Mouse (Mus musculus) CH12.LX (cell line): ENCODE measurements around the gene Pfkfb2. TPM values are rescaled to one million over a fixed set of nuclear protein-coding genes. Genes with fewer than 3 reads are reported as not detected.

Source experiments
- DNase-seq: peaks from one replicate; pipeline ENCODE4 v3.0.0-alpha.2; 2013; ENCODE audit errors: extremely low read depth
- H3K27ac ChIP-seq: 2 replicates; pipeline ENCODE4 v1.5.1; 2012; ENCODE audit warnings: low read depth, mild to moderate bottlenecking, control low read depth, moderate library complexity; ENCODE audit not compliant: insufficient read depth
- H3K27me3 ChIP-seq: replicated peaks from 2 replicates; pipeline ENCODE3; 2012; ENCODE audit warnings: inconsistent platforms
- H3K36me3 ChIP-seq, 2 experiments: replicated peaks in 1 of 2; 2 replicates each; pipeline versions ENCODE3 to v1.6.1; 2012; ENCODE audit warnings: inconsistent platforms in 1 of 2, low read length in 1 of 2, mild to moderate bottlenecking in 1 of 2, mixed read lengths in 1 of 2, moderate library complexity in 1 of 2; ENCODE audit not compliant: control insufficient read depth in 1 of 2, insufficient read depth in 1 of 2
- H3K4me1 ChIP-seq, 2 experiments: 2 replicates each; pipeline ENCODE4 v1.6.1; 2012; ENCODE audit warnings: inconsistent platforms in 1 of 2, moderate library complexity in 1 of 2; ENCODE audit not compliant: insufficient read depth in 2 of 2, control insufficient read depth in 1 of 2
- H3K4me2 ChIP-seq: 2 replicates; pipeline ENCODE4 v1.6.1; 2012; ENCODE audit warnings: low read depth, mild to moderate bottlenecking, control low read depth; ENCODE audit not compliant: poor library complexity, insufficient read depth, severe bottlenecking
- H3K4me3 ChIP-seq, 3 experiments: fragments of 150-350 bp in 1 of 3; sonication (generic) in 1 of 3; replicated peaks in 1 of 3; 2 replicates each; pipeline versions ENCODE3 to v1.5.1; 2011 to 2012; ENCODE audit warnings: low read depth in 2 of 3, low read length in 2 of 3, mild to moderate bottlenecking in 2 of 3, moderate library complexity in 2 of 3, control low read depth in 1 of 3, improper control_type of control experiment in 1 of 3, inconsistent platforms in 1 of 3, mixed read lengths in 1 of 3; ENCODE audit not compliant: poor library complexity in 1 of 3
- H3K79me2 ChIP-seq: replicated peaks from 2 replicates; pipeline ENCODE4 v1.6.1; 2012; ENCODE audit warnings: mild to moderate bottlenecking, moderate library complexity; ENCODE audit not compliant: control insufficient read depth, poor library complexity, insufficient read depth, severe bottlenecking; ENCODE audit errors: extremely low read depth
- H3K9ac ChIP-seq: 2 replicates; pipeline ENCODE4 v1.6.1; 2012; ENCODE audit warnings: low read depth, mild to moderate bottlenecking, control low read depth, moderate library complexity; ENCODE audit not compliant: insufficient read depth
- H3K9me3 ChIP-seq: replicated peaks from 2 replicates; pipeline ENCODE3; 2012; ENCODE audit warnings: low read length, inconsistent platforms, mixed read lengths
- CHD1 ChIP-seq: IDR thresholded peaks from 2 replicates; pipeline ENCODE4 v1.6.1; 2012; ENCODE audit warnings: low read depth, low read length, improper control_type of control experiment, inconsistent platforms
- CHD2 ChIP-seq: IDR thresholded peaks from 2 replicates; pipeline ENCODE4 v1.6.1; 2011; ENCODE audit warnings: low read length, improper control_type of control experiment
- EP300 ChIP-seq: IDR thresholded peaks from 2 replicates; pipeline ENCODE4 v1.6.1; 2011; ENCODE audit warnings: low read length, improper control_type of control experiment
- ETS1 ChIP-seq: conservative IDR thresholded peaks from 2 replicates; pipeline ENCODE4 v1.6.1; 2012; ENCODE audit warnings: low read depth, mild to moderate bottlenecking, inconsistent platforms, low read length, improper control_type of control experiment, moderate library complexity
- GABPA ChIP-seq: IDR thresholded peaks from 2 replicates; pipeline ENCODE4 v1.6.1; 2012; ENCODE audit warnings: low read depth, low read length, improper control_type of control experiment, inconsistent platforms; ENCODE audit not compliant: insufficient replicate concordance
- HCFC1 ChIP-seq: IDR thresholded peaks from 2 replicates; pipeline ENCODE4 v1.6.1; 2012; ENCODE audit warnings: low read depth, mild to moderate bottlenecking, inconsistent platforms, low read length, improper control_type of control experiment
- IRF4 ChIP-seq: IDR thresholded peaks from 2 replicates; pipeline ENCODE4 v1.6.1; 2014; ENCODE audit warnings: low read depth, mild to moderate bottlenecking, inconsistent platforms, low read length, improper control_type of control experiment
- KAT2A ChIP-seq: IDR thresholded peaks from 2 replicates; pipeline ENCODE4 v1.6.1; 2012; ENCODE audit warnings: low read length, improper control_type of control experiment, inconsistent platforms; ENCODE audit not compliant: insufficient replicate concordance
- MAFK ChIP-seq: IDR thresholded peaks from 2 replicates; pipeline ENCODE4 v1.6.1; 2011; ENCODE audit warnings: low read length, improper control_type of control experiment; ENCODE audit not compliant: insufficient replicate concordance
- MAX ChIP-seq: IDR thresholded peaks from 2 replicates; pipeline ENCODE4 v1.6.1; 2011; ENCODE audit warnings: low read length, improper control_type of control experiment
- MEF2A ChIP-seq: IDR thresholded peaks from 2 replicates; pipeline ENCODE4 v1.6.1; 2014; ENCODE audit warnings: low read depth, mild to moderate bottlenecking, inconsistent platforms, low read length, improper control_type of control experiment, borderline replicate concordance
- MXI1 ChIP-seq: IDR thresholded peaks from 2 replicates; pipeline ENCODE4 v1.6.1; 2011; ENCODE audit warnings: mild to moderate bottlenecking, low read depth, low read length, improper control_type of control experiment
- NRF1 ChIP-seq: IDR thresholded peaks from 2 replicates; pipeline ENCODE4 v1.6.1; 2014; ENCODE audit warnings: low read depth, mild to moderate bottlenecking, inconsistent platforms, low read length, improper control_type of control experiment, moderate library complexity
- PAX5 ChIP-seq: IDR thresholded peaks from 2 replicates; pipeline ENCODE4 v1.6.1; 2012; ENCODE audit warnings: low read length, inconsistent platforms, mixed read lengths
- POLR2A ChIP-seq: IDR thresholded peaks from 2 replicates; pipeline ENCODE4 v1.6.1; 2011; ENCODE audit warnings: low read depth, mild to moderate bottlenecking, improper control_type of control experiment, low read length
- RCOR1 ChIP-seq: conservative IDR thresholded peaks from 2 replicates; pipeline ENCODE4 v1.6.1; 2012; ENCODE audit warnings: low read depth, mild to moderate bottlenecking, inconsistent platforms, low read length, improper control_type of control experiment
- SIN3A ChIP-seq: IDR thresholded peaks from 2 replicates; pipeline ENCODE4 v1.6.1; 2012; ENCODE audit warnings: low read length, improper control_type of control experiment, inconsistent platforms
- SMC3 ChIP-seq: IDR thresholded peaks from 2 replicates; pipeline ENCODE4 v1.6.1; 2011; ENCODE audit warnings: low read depth, low read length, improper control_type of control experiment
- TBP ChIP-seq: conservative IDR thresholded peaks from 2 replicates; pipeline ENCODE4 v1.6.1; 2011; ENCODE audit warnings: low read depth, low read length, improper control_type of control experiment
- USF2 ChIP-seq: conservative IDR thresholded peaks from 2 replicates; pipeline ENCODE4 v1.6.1; 2011; ENCODE audit warnings: low read depth, low read length, improper control_type of control experiment
- ZC3H11A ChIP-seq: IDR thresholded peaks from 2 replicates; pipeline ENCODE4 v1.6.1; 2012; ENCODE audit warnings: low read depth, mild to moderate bottlenecking, inconsistent platforms, low read length, improper control_type of control experiment
- ZKSCAN1 ChIP-seq: IDR thresholded peaks from 2 replicates; pipeline ENCODE4 v1.6.1; 2012; ENCODE audit warnings: low read depth, inconsistent platforms, low read length, improper control_type of control experiment, borderline replicate concordance
- ZMIZ1 ChIP-seq: IDR thresholded peaks from 2 replicates; pipeline ENCODE4 v1.6.1; 2012; ENCODE audit warnings: low read depth, mild to moderate bottlenecking, inconsistent platforms, low read length, improper control_type of control experiment
- dilution Hi-C: fragments of 300-500 bp; cut with MboI; formaldehyde crosslinking; loops from 2 replicates; pipeline ENCODE4 v1.14.3; 2020; ENCODE audit warnings: low sequenced_read_pairs; ENCODE audit not compliant: extremely low pct_unique_long_range_greater_than_20kb, extremely low pct_ligation_motif_present
- in situ Hi-C: fragments of 300-500 bp; cut with MboI; formaldehyde crosslinking; loops from 3 replicates; pipeline ENCODE4 v1.14.3; 2019; ENCODE audit warnings: low sequenced_read_pairs, low pct_ligation_motif_present, low pct_unique_long_range_greater_than_20kb, mixed read lengths
- polyA plus RNA-seq: library from polyadenylated mRNA; unstranded; fragments of >175 nt; gene quantifications from 2 replicates; pipeline ENCODE4 v1.2.1, GENCODE M21; 2012; ENCODE audit warnings: low read depth; ENCODE audit not compliant: insufficient read length
- total RNA-seq, 2 experiments: library from RNA; depleted of rRNA; stranded (reverse); fragments of 300-350 nt in 1 of 2; fragments of >200 nt in 1 of 2; gene quantifications; 2 replicates each; pipeline ENCODE4 v1.2.3; 2012 to 2014

Pfkfb2 gene
- total and polyA plus RNA-seq, 3 experiments, result 3.7 to 7.1 (median 4.3) TPM

GRCm38 (mm10) chr1:130714046-130714445 lies 15.0 kb downstream of the Pfkfb2 start:
- dilution Hi-C loops, result no loop called here
- Histone ChIP-seq H3K4me3 (no peak overlapping the region), H3K9ac (no peak overlapping the region), H3K4me1 (peaks cover 6 to 36% of the 10 kb centered on the region in 2 experiments), H3K4me2 (no peak overlapping the region), H3K79me2 (peaks cover 10% of the 10 kb centered on the region), H3K9me3 (no peaks in the 10 kb centered on the region), H3K27me3 (no peaks in the 10 kb centered on the region), H3K27ac (no peak overlapping the region), H3K36me3 (peaks cover 2 to 17% of the 10 kb centered on the region in 2 experiments)
- peak; percentile 7 for DNase-seq
- TF ChIP-seq PAX5 (no peak), SIN3A (no peak), MAX (no peak), IRF4 (no peak), ETS1 (no peak), MXI1 (no peak), CHD1 (no peak), SMC3 (no peak), KAT2A (no peak), CHD2 (no peak), TBP (no peak), POLR2A (no peak), ZKSCAN1 (no peak), ZC3H11A (no peak), ZMIZ1 (no peak), MEF2A (no peak), GABPA (no peak), USF2 (no peak), HCFC1 (no peak)
- in situ Hi-C loops, result loop anchor here (10.0 kb wide), 2 partner anchors 271 to 341 kb away; no protein-coding TSS in a partner anchor

DNA sequence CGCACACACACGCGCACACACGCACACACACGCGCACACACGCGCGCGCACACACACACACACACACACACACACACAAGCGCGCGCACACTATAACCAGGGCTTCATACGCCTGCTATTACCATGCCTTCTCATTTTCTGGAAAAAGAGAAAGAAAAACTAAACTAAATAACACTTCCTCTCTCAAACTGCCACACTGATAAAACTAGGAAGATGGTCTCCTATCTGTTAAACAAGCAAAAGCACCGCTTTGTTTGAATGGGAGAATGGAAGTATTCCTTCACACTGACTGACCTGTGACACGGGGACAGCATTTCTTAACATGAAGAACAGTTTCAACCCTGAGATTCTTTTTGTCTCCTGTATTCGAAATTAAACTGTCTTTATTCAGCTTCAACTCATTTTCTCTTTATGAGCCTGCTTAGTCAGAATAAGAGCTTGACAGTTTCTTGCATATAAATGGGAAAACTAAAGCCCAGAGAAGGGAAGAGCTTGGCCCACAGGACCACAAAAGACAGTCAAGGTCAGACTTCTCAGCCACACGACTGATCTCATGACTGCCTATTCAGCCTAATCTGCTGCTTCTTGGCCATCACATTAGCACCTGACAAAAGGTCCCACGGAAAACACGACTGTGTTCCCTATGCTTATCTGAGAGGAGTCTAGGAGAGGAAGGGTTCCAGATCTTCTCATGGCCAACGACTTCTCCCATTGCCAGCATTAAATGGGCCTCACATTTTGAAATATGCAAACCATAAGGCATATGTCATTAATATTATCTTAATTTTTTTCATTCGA lies 18.6 kb downstream of the Pfkfb2 start:
- Histone ChIP-seq H3K4me3 (no peak overlapping the region), H3K36me3 (peaks cover 8 to 38% of the 10 kb centered on the region in 2 experiments), H3K4me1 (peaks cover 2 to 24% of the 10 kb centered on the region in 2 experiments), H3K9ac (no peak overlapping the region), H3K27ac (no peak overlapping the region), H3K4me2 (no peak overlapping the region), H3K27me3 (no peaks in the 10 kb centered on the region), H3K79me2 (no peaks in the 10 kb centered on the region), H3K9me3 (no peaks in the 10 kb centered on the region)
- dilution Hi-C loops, result no loop called here
- in situ Hi-C loops, result loop anchor here (10.0 kb wide), 2 partner anchors 274 to 344 kb away; no protein-coding TSS in a partner anchor
- DNase-seq, result peak; percentile 6
- TF ChIP-seq MAX (no peak), HCFC1 (no peak), RCOR1 (no peak), USF2 (no peak), NRF1 (no peak), MAFK (no peak), ETS1 (no peak), EP300 (no peak)
